Mouse (Mus musculus): ENCODE measurements around the gene Cog2. TPM values are rescaled to one million over a fixed set of nuclear protein-coding genes. Genes with fewer than 3 reads are reported as not detected.

The Cog2 gene
- polyA plus RNA-seq, 1 experiment from 2014 or later: 22.6 TPM

DNA sequence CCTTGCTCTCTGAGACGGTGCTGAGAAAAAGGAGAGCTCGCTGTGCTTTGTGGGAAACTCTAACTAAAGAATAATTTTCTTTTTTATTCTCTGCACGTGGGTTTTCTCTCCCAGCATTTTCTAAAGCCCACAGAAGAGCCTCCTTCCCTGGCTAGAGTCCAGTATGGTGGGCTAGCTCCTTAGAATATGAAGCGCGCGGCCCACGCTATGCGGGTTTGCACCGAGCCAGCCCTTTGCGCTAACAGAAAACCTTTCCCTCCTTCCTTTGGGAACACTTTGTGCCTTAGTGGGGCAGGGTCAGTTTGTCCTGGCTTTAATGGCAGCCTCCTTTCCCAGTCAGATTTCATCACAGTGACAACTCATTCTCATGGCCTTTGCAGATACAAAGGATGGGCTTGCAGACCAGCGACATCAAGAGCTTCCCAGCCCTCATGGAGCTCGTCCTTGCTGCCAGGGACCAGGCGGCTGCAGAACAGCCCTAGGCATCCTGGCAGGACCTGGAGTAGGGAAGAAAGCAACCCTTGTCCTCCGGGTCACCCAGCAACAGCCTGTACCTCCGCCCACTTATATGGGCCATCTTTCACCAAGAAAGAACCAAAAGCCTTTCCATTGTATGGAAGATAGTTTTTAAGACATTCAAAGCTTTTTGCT, 30.6 kb downstream of the Cog2 start:
- 93% methylated on average over 15 of the region's 15 CpGs for WGBS
- H3K4me2 ChIP-seq (ENCODE audit: low read length): no peak overlapping the region
- ATAC-seq (ENCODE audit: insufficient number of reproducible peaks, insufficient read depth, low FRiP score, low read depth): no peak
- H3K4me1 ChIP-seq (ENCODE audit: control insufficient read depth in 2 of 2, insufficient read depth in 2 of 2, low read length in 2 of 2): peaks cover 2 to 4% of the 10 kb centered on the region in 2 experiments; a peak in 1 of 4 replicates
- peaks cover 68% of the 10 kb centered on the region for H3K36me3 ChIP-seq (ENCODE audit: control insufficient read depth, insufficient read depth, low read length)
- H3K9ac ChIP-seq (ENCODE audit: low read length): no peak overlapping the region
- no peaks in the 10 kb centered on the region for H3K9me3 ChIP-seq (ENCODE audit: control insufficient read depth, low read length)
- H3K4me3 ChIP-seq (ENCODE audit: control insufficient read depth in 1 of 2, insufficient read depth in 1 of 2, low read depth in 1 of 2, low read length in 2 of 2): no peak overlapping the region
- no peaks in the 10 kb centered on the region for H3K27me3 ChIP-seq (ENCODE audit: control insufficient read depth, insufficient read depth, low read length)
- no peak overlapping the region for H3K27ac ChIP-seq (replicated peaks in 1 of 2; ENCODE audit: control insufficient read depth in 1 of 2, insufficient read depth in 1 of 2, low read depth in 2 of 2, low read length in 2 of 2)

DNA sequence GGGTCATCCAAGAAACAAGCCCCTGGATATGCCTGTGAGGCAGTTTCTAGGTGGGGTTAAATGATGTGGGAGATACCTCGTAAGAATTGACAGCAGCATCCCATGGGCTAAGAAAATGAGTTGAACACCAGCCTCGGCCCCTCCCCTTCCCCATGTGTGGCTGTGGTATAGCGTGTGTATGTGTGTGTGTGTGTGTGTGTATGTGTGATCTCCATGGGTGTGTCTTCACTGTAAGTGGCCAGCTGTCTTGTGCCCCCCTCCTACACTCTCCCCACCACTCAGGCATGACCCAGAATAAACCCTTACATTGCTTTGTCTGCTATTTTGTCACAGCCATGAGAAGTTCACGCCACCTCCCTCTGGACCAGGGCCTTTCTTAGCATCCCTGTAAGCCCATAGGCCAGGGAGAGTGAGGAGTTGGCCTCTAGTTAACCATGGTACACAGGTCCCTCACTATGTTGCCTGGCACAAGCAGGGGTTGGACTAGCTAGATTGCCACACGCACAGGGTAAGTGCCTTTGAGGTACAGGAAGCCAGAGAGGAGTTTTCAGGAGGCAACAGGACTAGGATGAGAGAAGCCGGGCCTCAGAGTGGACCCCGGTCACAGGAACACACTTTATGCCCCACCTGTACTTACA, 34.7 kb downstream of the Cog2 start:
- Histone ChIP-seq H3K4me1 (ENCODE audit: control insufficient read depth in 2 of 2, insufficient read depth in 2 of 2, low read length in 2 of 2) (peaks cover 2 to 4% of the 10 kb centered on the region in 2 experiments; a peak in 1 of 4 replicates), H3K27me3 (ENCODE audit: control insufficient read depth, insufficient read depth, low read length) (no peaks in the 10 kb centered on the region), H3K27ac (replicated peaks in 1 of 2; ENCODE audit: control insufficient read depth in 1 of 2, insufficient read depth in 1 of 2, low read depth in 2 of 2, low read length in 2 of 2) (no peak overlapping the region), H3K4me2 (ENCODE audit: low read length) (no peak overlapping the region), H3K36me3 (ENCODE audit: control insufficient read depth, insufficient read depth, low read length) (peaks cover 28% of the 10 kb centered on the region), H3K4me3 (ENCODE audit: control insufficient read depth in 1 of 2, insufficient read depth in 1 of 2, low read depth in 1 of 2, low read length in 2 of 2) (no peak overlapping the region), H3K9ac (ENCODE audit: low read length) (no peak overlapping the region), H3K9me3 (ENCODE audit: control insufficient read depth, low read length) (no peaks in the 10 kb centered on the region)
- ATAC-seq (ENCODE audit: insufficient number of reproducible peaks, insufficient read depth, low FRiP score, low read depth): no peak
- WGBS: 91% methylated on average over 7 of the region's 7 CpGs

DNA sequence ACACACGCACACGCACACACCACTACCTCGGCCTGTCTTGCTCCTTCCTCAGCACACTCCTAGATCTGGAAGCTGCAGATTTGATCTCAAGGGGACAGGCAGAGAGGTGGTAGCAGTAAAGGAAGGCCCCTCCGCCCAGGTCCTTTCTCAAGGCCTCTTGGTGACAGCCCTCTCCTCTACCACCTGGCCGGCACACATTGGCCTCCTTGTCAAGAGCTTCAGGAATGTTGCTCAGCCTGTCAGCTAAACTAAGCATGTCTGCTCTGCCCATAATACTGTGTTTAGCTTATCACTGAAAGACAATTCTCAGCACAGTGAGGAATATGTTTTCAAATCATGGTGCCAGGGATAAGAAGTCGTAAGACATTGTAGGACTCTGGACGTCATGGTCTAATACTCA, 35.6 kb downstream of the Cog2 start:
- H3K9ac ChIP-seq (ENCODE audit: low read length): no peak overlapping the region
- peaks cover 2 to 4% of the 10 kb centered on the region in 2 experiments; a peak in 1 of 4 replicates for H3K4me1 ChIP-seq (ENCODE audit: control insufficient read depth in 2 of 2, insufficient read depth in 2 of 2, low read length in 2 of 2)
- no peak for ATAC-seq (ENCODE audit: insufficient number of reproducible peaks, insufficient read depth, low FRiP score, low read depth)
- no peak overlapping the region for H3K4me2 ChIP-seq (ENCODE audit: low read length)
- 63% methylated on average over 7 of the region's 7 CpGs for WGBS
- no peaks in the 10 kb centered on the region for H3K27me3 ChIP-seq (ENCODE audit: control insufficient read depth, insufficient read depth, low read length)
- H3K9me3 ChIP-seq (ENCODE audit: control insufficient read depth, low read length): no peaks in the 10 kb centered on the region
- H3K36me3 ChIP-seq (ENCODE audit: control insufficient read depth, insufficient read depth, low read length): peaks cover 19% of the 10 kb centered on the region
- no peak overlapping the region for H3K27ac ChIP-seq (replicated peaks in 1 of 2; ENCODE audit: control insufficient read depth in 1 of 2, insufficient read depth in 1 of 2, low read depth in 2 of 2, low read length in 2 of 2)
- H3K4me3 ChIP-seq (ENCODE audit: control insufficient read depth in 1 of 2, insufficient read depth in 1 of 2, low read depth in 1 of 2, low read length in 2 of 2): no peak overlapping the region

DNA sequence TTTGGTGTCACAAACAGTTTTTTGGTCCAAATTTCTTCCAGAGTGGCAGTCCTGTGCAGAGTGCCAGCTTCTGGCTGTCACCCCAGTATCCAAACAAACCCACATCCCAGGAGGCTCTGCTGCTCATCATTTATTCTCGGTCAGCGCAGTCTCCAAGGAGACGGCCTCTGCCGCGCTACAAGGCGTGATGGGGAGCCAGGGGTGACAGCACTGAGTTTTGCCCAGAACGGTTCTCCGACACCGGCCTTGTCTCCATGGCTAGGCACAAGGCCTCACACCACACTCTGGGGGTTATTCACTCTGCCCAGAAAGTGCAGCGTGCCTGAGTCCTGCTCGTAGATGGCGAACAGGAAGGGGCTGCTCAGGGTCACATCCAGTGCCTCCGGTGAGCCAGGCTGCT, 36.1 kb downstream of the Cog2 start:
- Histone ChIP-seq H3K36me3 (ENCODE audit: control insufficient read depth, insufficient read depth, low read length) (peaks cover 14% of the 10 kb centered on the region), H3K9ac (ENCODE audit: low read length) (no peak overlapping the region), H3K4me1 (ENCODE audit: control insufficient read depth in 2 of 2, insufficient read depth in 2 of 2, low read length in 2 of 2) (peaks cover 2 to 4% of the 10 kb centered on the region in 2 experiments; a peak in 1 of 4 replicates), H3K4me3 (ENCODE audit: control insufficient read depth in 1 of 2, insufficient read depth in 1 of 2, low read depth in 1 of 2, low read length in 2 of 2) (no peak overlapping the region), H3K4me2 (ENCODE audit: low read length) (no peak overlapping the region), H3K9me3 (ENCODE audit: control insufficient read depth, low read length) (no peaks in the 10 kb centered on the region), H3K27ac (replicated peaks in 1 of 2; ENCODE audit: control insufficient read depth in 1 of 2, insufficient read depth in 1 of 2, low read depth in 2 of 2, low read length in 2 of 2) (no peak overlapping the region), H3K27me3 (ENCODE audit: control insufficient read depth, insufficient read depth, low read length) (no peaks in the 10 kb centered on the region)
- WGBS: 84% methylated on average over 13 of the region's 13 CpGs
- ATAC-seq (ENCODE audit: insufficient number of reproducible peaks, insufficient read depth, low FRiP score, low read depth): no peak

DNA sequence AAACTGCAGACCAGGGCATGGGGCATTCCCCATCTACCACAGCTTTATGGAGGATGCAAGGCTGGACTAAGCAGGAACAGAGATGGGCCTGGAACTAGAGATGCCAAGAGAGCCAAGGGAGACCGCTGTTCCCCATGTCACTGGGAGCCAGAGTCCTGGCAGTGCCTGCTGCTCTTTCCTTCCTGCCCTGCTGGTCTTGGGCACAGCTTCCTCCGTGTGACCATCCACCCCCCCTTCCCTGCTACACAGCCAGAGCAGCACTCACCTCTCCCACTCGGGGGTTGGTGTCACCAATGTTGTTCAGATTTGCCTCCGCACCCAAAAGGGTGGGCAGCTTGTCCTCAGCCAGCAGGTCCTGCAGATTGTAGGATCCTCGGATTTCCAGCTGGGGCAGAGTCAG, 36.9 kb downstream of the Cog2 start:
- peaks cover 5% of the 10 kb centered on the region for H3K36me3 ChIP-seq (ENCODE audit: control insufficient read depth, insufficient read depth, low read length)
- no peak overlapping the region for H3K27ac ChIP-seq (replicated peaks in 1 of 2; ENCODE audit: control insufficient read depth in 1 of 2, insufficient read depth in 1 of 2, low read depth in 2 of 2, low read length in 2 of 2)
- no peaks in the 10 kb centered on the region for H3K27me3 ChIP-seq (ENCODE audit: control insufficient read depth, insufficient read depth, low read length)
- no peaks in the 10 kb centered on the region for H3K9me3 ChIP-seq (ENCODE audit: control insufficient read depth, low read length)
- H3K9ac ChIP-seq (ENCODE audit: low read length): no peak overlapping the region
- ATAC-seq (ENCODE audit: insufficient number of reproducible peaks, insufficient read depth, low FRiP score, low read depth): no peak
- H3K4me1 ChIP-seq (ENCODE audit: control insufficient read depth in 2 of 2, insufficient read depth in 2 of 2, low read length in 2 of 2): peaks cover 2 to 4% of the 10 kb centered on the region in 2 experiments; a peak in 1 of 4 replicates
- WGBS: 44% methylated on average over 5 of the region's 5 CpGs
- H3K4me3 ChIP-seq (ENCODE audit: control insufficient read depth in 1 of 2, insufficient read depth in 1 of 2, low read depth in 1 of 2, low read length in 2 of 2): no peak overlapping the region
- H3K4me2 ChIP-seq (ENCODE audit: low read length): no peak overlapping the region

DNA sequence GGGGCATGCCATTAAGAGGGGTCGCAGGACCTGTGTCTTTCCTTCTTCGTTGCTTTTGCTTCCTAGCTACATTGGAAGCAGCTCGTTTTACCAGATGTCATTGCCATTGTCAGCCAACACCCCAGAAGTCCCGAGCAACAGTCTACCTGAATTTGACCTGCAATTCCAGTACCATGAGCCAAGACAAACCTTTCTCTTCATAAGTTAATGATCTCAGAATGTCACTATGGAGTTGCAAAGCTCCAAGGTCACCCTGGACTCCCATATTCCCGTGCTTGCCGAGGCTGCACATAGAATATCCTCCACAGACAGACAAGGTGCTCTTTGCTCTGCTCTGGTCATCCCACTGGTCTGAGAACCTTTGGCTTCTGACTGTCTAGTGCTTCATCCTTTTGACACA, 46.6 kb downstream of the Cog2 start:
- no peak for ATAC-seq (ENCODE audit: insufficient number of reproducible peaks, insufficient read depth, low FRiP score, low read depth)
- no peak overlapping the region for H3K9ac ChIP-seq (ENCODE audit: low read length)
- 73% methylated on average over 6 of the region's 6 CpGs for WGBS

DNA sequence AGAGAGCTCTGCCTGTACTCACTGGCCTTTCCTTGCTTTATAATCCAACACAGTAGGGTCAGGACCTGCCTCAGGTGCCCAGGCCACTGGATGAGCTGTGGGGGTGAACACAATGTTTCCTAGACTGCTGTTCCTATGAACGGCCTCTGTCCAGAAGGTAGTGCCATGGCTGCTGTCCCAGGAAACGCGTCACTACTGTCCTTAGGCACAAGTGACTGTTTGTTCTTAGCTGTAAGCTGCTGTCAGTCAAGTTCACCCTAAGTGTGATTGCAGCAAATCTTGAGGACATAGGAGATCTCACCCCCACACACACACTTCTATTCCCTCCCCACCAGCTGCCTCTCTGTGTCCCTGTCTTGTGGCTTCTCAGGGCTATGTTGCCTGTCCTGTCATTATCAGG, 47.0 kb downstream of the Cog2 start:
- Histone ChIP-seq H3K27me3 (ENCODE audit: control insufficient read depth, insufficient read depth, low read length) (peaks cover 9% of the 10 kb centered on the region; the same call in 1 of the 2 replicates), H3K9ac (ENCODE audit: low read length) (no peak overlapping the region), H3K36me3 (ENCODE audit: control insufficient read depth, insufficient read depth, low read length) (no peaks in the 10 kb centered on the region), H3K4me2 (ENCODE audit: low read length) (no peak overlapping the region), H3K9me3 (ENCODE audit: control insufficient read depth, low read length) (no peaks in the 10 kb centered on the region), H3K27ac (replicated peaks in 1 of 2; ENCODE audit: control insufficient read depth in 1 of 2, insufficient read depth in 1 of 2, low read depth in 2 of 2, low read length in 2 of 2) (no peak overlapping the region), H3K4me3 (ENCODE audit: control insufficient read depth in 1 of 2, insufficient read depth in 1 of 2, low read depth in 1 of 2, low read length in 2 of 2) (no peak overlapping the region), H3K4me1 (ENCODE audit: control insufficient read depth in 2 of 2, insufficient read depth in 2 of 2, low read length in 2 of 2) (peaks cover 9 to 16% of the 10 kb centered on the region in 2 experiments)
- WGBS: 75% methylated on average over 3 of the region's 3 CpGs
- no peak for ATAC-seq (ENCODE audit: insufficient number of reproducible peaks, insufficient read depth, low FRiP score, low read depth)

More for the DNA sequence above, 46.6 kb downstream of the Cog2 start:
- Histone ChIP-seq H3K36me3 (ENCODE audit: control insufficient read depth, insufficient read depth, low read length) (no peaks in the 10 kb centered on the region), H3K27ac (replicated peaks in 1 of 2; ENCODE audit: control insufficient read depth in 1 of 2, insufficient read depth in 1 of 2, low read depth in 2 of 2, low read length in 2 of 2) (no peak overlapping the region), H3K4me2 (ENCODE audit: low read length) (no peak overlapping the region), H3K9me3 (ENCODE audit: control insufficient read depth, low read length) (no peaks in the 10 kb centered on the region), H3K27me3 (ENCODE audit: control insufficient read depth, insufficient read depth, low read length) (peaks cover 9% of the 10 kb centered on the region; the same call in 1 of the 2 replicates), H3K4me3 (ENCODE audit: control insufficient read depth in 1 of 2, insufficient read depth in 1 of 2, low read depth in 1 of 2, low read length in 2 of 2) (no peak overlapping the region), H3K4me1 (ENCODE audit: control insufficient read depth in 2 of 2, insufficient read depth in 2 of 2, low read length in 2 of 2) (peaks cover 9 to 15% of the 10 kb centered on the region in 2 experiments)
